17 mouse cellular contexts compared by ENCODE assay signal in the genomic region with DNA sequence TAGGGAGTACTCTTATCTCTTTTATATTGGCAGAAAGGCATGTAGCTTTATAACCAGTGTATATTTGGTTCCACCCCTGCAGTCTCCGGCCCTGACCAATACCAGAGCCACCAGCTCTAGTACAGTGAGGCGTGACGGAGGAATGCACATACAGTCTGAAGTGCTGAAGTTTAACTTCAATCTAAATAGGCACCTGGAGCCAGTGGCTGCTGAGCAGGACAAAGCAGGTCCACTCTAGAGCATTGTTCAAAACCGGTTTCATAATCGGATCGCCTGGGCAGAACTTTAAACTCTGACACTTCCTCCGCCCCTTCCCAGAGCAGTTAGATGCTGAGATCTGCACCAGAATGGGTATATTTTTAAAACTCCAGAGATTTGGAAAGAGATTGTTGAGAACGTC. TPM values are rescaled to one million over a fixed set of nuclear protein-coding genes. Genes with fewer than 3 reads are reported as not detected.
DNase-seq lines count a peak whose midpoint lies in the region; ATAC-seq and TF ChIP-seq lines count a peak whose summit lies in the region.
"Had no signal": no experiment of that assay in that cellular context is flagged by ENCODE, and none has a peak within 500 bp of the region (broad histone marks: within the 10 kb centered on the region; RNA-seq: fewer than 3 reads in every experiment).

No protein-coding gene starts in this region.

- no peaks in the 10 kb centered on the region for H3K36me3 ChIP-seq in kidney, embryonic 14.5 days (ENCODE audit: control insufficient read depth, insufficient read depth, low read length)
- H3K36me3 ChIP-seq in liver, embryonic 13.5 days, result no peaks in the 10 kb centered on the region
- H3K36me3 ChIP-seq in midbrain, embryonic 11.5 days (ENCODE audit: control insufficient read depth, insufficient read depth, low read length), result no peaks in the 10 kb centered on the region
- H3K36me3 ChIP-seq: embryonic facial prominence, embryonic 13.5 days; forebrain, embryonic 10.5 days had no signal

- no peak for TF ChIP-seq POLR2A in cortical plate, adult 2 months (IDR thresholded peaks at IDR 0.05; ENCODE audit: extremely low read depth, insufficient read depth, low read length)

- DNase-seq in kidney, adult 11 months, result peak; percentile 67
- DNase-seq in kidney, adult 9 months, result peak; percentile 73
- DNase-seq in liver, embryonic 13.5 days, result no peak
- no peak for DNase-seq in midbrain, embryonic 11.5 days (ENCODE audit: low spot score, missing footprints)
- no peak for DNase-seq in adipocyte (ENCODE audit: low spot score)
- DNase-seq: B cell, adult 2 months; cerebellum, postnatal 36 days; heart, adult 11 months; heart, postnatal 36 days; lung, embryonic 14.5 days; retina, postnatal 1 day had no signal

- no peak overlapping the region for H3K9ac ChIP-seq in kidney, embryonic 14.5 days (ENCODE audit: low read depth, low read length)
- no peak overlapping the region; the same call in 1 of the 2 replicates for H3K9ac ChIP-seq in liver, embryonic 13.5 days
- no peak overlapping the region for H3K9ac ChIP-seq in midbrain, embryonic 11.5 days (ENCODE audit: low read length)
- H3K9ac ChIP-seq: embryonic facial prominence, embryonic 13.5 days; lung, embryonic 14.5 days had no signal

- no peak overlapping the region for H3K4me3 ChIP-seq in kidney, embryonic 14.5 days (ENCODE audit: low read length)
- no peak overlapping the region for H3K4me3 ChIP-seq in cortical plate, adult 2 months (ENCODE audit: insufficient read depth, low read length)
- no peak overlapping the region for H3K4me3 ChIP-seq in liver, embryonic 13.5 days (replicated peaks)
- no peak overlapping the region for H3K4me3 ChIP-seq in midbrain, embryonic 11.5 days (ENCODE audit: low read depth, low read length)
- H3K4me3 ChIP-seq: embryonic facial prominence, embryonic 13.5 days; forebrain, embryonic 10.5 days had no signal

- no peak overlapping the region for H3K4me2 ChIP-seq in kidney, embryonic 14.5 days (replicated peaks; ENCODE audit: low read depth, low read length)
- peak overlapping the region; percentile 38 for H3K4me2 ChIP-seq in liver, embryonic 13.5 days
- no peak overlapping the region for H3K4me2 ChIP-seq in midbrain, embryonic 11.5 days
- H3K4me2 ChIP-seq: embryonic facial prominence, embryonic 13.5 days; lung, embryonic 14.5 days had no signal

- no peak for ATAC-seq in kidney, embryonic 14.5 days (ENCODE audit: low FRiP score, low TSS enrichment)
- ATAC-seq in liver, embryonic 13.5 days (ENCODE audit: low read depth), result no peak
- no peak for ATAC-seq in midbrain, embryonic 11.5 days (ENCODE audit: low FRiP score)
- ATAC-seq in activated CD4-positive, CD25-positive, alpha-beta regulatory T cell, adult 4 months, result no peak

- no peaks in the 10 kb centered on the region for H3K9me3 ChIP-seq in kidney, embryonic 14.5 days (ENCODE audit: control insufficient read depth, low read length)
- H3K9me3 ChIP-seq in liver, embryonic 13.5 days (replicated peaks), result no peaks in the 10 kb centered on the region
- no peaks in the 10 kb centered on the region for H3K9me3 ChIP-seq in midbrain, embryonic 11.5 days (ENCODE audit: control insufficient read depth, low read length)
- H3K9me3 ChIP-seq: embryonic facial prominence, embryonic 13.5 days; forebrain, embryonic 10.5 days; megakaryocyte, embryonic 14.5 days had no signal

- TF ChIP-seq CTCF in cortical plate, adult 2 months (IDR thresholded peaks at IDR 0.05; ENCODE audit: extremely low read depth, insufficient read depth, low read length), result no peak

- no peak overlapping the region for H3K27ac ChIP-seq in kidney, embryonic 14.5 days (ENCODE audit: low read depth, low read length)
- 0 out of 2 replicates have a peak overlapping the region, but pooled peaks have one; percentile 31 for H3K27ac ChIP-seq in cortical plate, adult 2 months (ENCODE audit: insufficient read depth, low read length)
- no peak overlapping the region for H3K27ac ChIP-seq in liver, embryonic 13.5 days
- H3K27ac ChIP-seq in midbrain, embryonic 11.5 days (ENCODE audit: low read depth, low read length), result no peak overlapping the region
- H3K27ac ChIP-seq: embryonic facial prominence, embryonic 13.5 days; forebrain, embryonic 10.5 days had no signal

- no peaks in the 10 kb centered on the region for H3K27me3 ChIP-seq in kidney, embryonic 14.5 days (ENCODE audit: control insufficient read depth, insufficient read depth, low read length)
- H3K27me3 ChIP-seq in liver, embryonic 13.5 days, result no peaks in the 10 kb centered on the region
- peaks cover 5% of the 10 kb centered on the region; the same call in 1 of the 2 replicates for H3K27me3 ChIP-seq in midbrain, embryonic 11.5 days (ENCODE audit: control insufficient read depth, insufficient read depth, low read length)

- H3K4me1 ChIP-seq in kidney, embryonic 14.5 days (ENCODE audit: control insufficient read depth, insufficient read depth, low read length), result peaks cover 4% of the 10 kb centered on the region
- H3K4me1 ChIP-seq in cortical plate, adult 2 months (ENCODE audit: control insufficient read depth, insufficient read depth, low read length), result peaks cover 1% of the 10 kb centered on the region; the same call in 1 of the 2 replicates
- H3K4me1 ChIP-seq in liver, embryonic 13.5 days (replicated peaks), result peaks cover 91% of the 10 kb centered on the region
- peaks cover 14% of the 10 kb centered on the region for H3K4me1 ChIP-seq in midbrain, embryonic 11.5 days (ENCODE audit: control insufficient read depth, insufficient read depth, low read length)

- 77% methylated on average over 8 of the region's 8 CpGs for WGBS in kidney, embryonic 14.5 days
- 71% methylated on average over 8 of the region's 8 CpGs for WGBS in liver, embryonic 13.5 days (ENCODE audit: insufficient replicate concordance)
- WGBS in midbrain, embryonic 11.5 days, result 90% methylated on average over 8 of the region's 8 CpGs

RNA-seq across cellular contexts. Expression of gene Aqp11, which starts 3.1 kb away (rescaled TPM):
- 12.3 and 12.6 TPM in 2 replicates for polyA plus RNA-seq in kidney, embryonic 14.5 days (2014; fragmentation: Nextera tagmentation; extraction: Ambion mirVana)
- 25.9 and 29.0 TPM in 2 replicates for polyA plus RNA-seq in cortical plate, adult 2 months (2012; rRNA removed)
- 15.6 and 15.9 TPM in 2 replicates for polyA plus RNA-seq in liver, embryonic 13.5 days (2015; fragmentation: Nextera tagmentation; extraction: Ambion mirVana)
- polyA plus RNA-seq in midbrain, embryonic 11.5 days (2014; fragmentation: Nextera tagmentation; extraction: Ambion mirVana), result 4.1 and 5.7 TPM in 2 replicates
- under 1 TPM; 0.48 to 0.54 TPM for polyA plus RNA-seq in activated CD4-positive, CD25-positive, alpha-beta regulatory T cell, adult 4 months (2017; shearing (Covaris generic))

RNA-seq across cellular contexts. Expression of gene Clns1a, which starts 38.6 kb away (rescaled TPM):
- polyA plus RNA-seq in kidney, embryonic 14.5 days (2014; fragmentation: Nextera tagmentation; extraction: Ambion mirVana), result 237 and 238 TPM in 2 replicates
- polyA plus RNA-seq in cortical plate, adult 2 months (2012; rRNA removed), result 86.9 and 90.4 TPM in 2 replicates
- polyA plus RNA-seq in liver, embryonic 13.5 days (2015; fragmentation: Nextera tagmentation; extraction: Ambion mirVana), result 104 and 110 TPM in 2 replicates
- polyA plus RNA-seq in midbrain, embryonic 11.5 days (2014; fragmentation: Nextera tagmentation; extraction: Ambion mirVana), result 250 and 260 TPM in 2 replicates
- polyA plus RNA-seq in activated CD4-positive, CD25-positive, alpha-beta regulatory T cell, adult 4 months (2017; shearing (Covaris generic)), result 100 to 1,000 TPM in 1 of 2 experiments, 10 to 100 TPM in 1; 95.1 to 104 TPM

RNA-seq across cellular contexts. Expression of gene Pak1, which starts 53.3 kb away (rescaled TPM):
- 13.0 and 22.1 TPM in 2 replicates for polyA plus RNA-seq in kidney, embryonic 14.5 days (2014; fragmentation: Nextera tagmentation; extraction: Ambion mirVana)
- 391 and 412 TPM in 2 replicates for polyA plus RNA-seq in cortical plate, adult 2 months (2012; rRNA removed)
- polyA plus RNA-seq in liver, embryonic 13.5 days (2015; fragmentation: Nextera tagmentation; extraction: Ambion mirVana), result 6.7 and 8.8 TPM in 2 replicates
- polyA plus RNA-seq in midbrain, embryonic 11.5 days (2014; fragmentation: Nextera tagmentation; extraction: Ambion mirVana), result 120 and 125 TPM in 2 replicates
- 1 to 10 TPM; 2.5 to 3.3 TPM for polyA plus RNA-seq in activated CD4-positive, CD25-positive, alpha-beta regulatory T cell, adult 4 months (2017; shearing (Covaris generic))

Comparison
In these comparisons a context has a peak if more than half of its experiments do, and no peak if none do; other contexts are left out.
1. DNase-seq: peak in kidney, adult 11 months (single experiment) and kidney, adult 9 months (single experiment); none in liver, embryonic 13.5 days (single experiment), midbrain, embryonic 11.5 days (single experiment) and adipocyte (single experiment).